Mouse (Mus musculus) midbrain, embryonic 11.5 days (tissue): Measurements from ENCODE around the gene Gpx8. TPM values are rescaled to one million over a fixed set of nuclear protein-coding genes. Genes with fewer than 3 reads are reported as not detected.
A peak's percentile ranks its signal among the peaks of the same experiment; 100 is the strongest.

Experiments
- ATAC-seq: fragments of 200-750 bp; cut with Nextera tagmentation; 2 replicates; pipeline ENCODE4 v1.8.0; 2017; ENCODE audit warnings: moderate TSS enrichment, moderate library complexity; ENCODE audit not compliant: low FRiP score
- DNase-seq: peaks from one replicate; pipeline ENCODE4 v3.0.0; 2015; ENCODE audit warnings: low spot score; ENCODE audit errors: missing footprints
- H3K27ac ChIP-seq: fragments of 300-500 bp; sonication (generic); 2 replicates; pipeline ENCODE4 v1.5.1; 2014; ENCODE audit warnings: low read depth, low read length
- H3K27me3 ChIP-seq: fragments of 300-500 bp; sonication (generic); 2 replicates; pipeline ENCODE4 v1.6.1; 2014; ENCODE audit warnings: mild to moderate bottlenecking, low read length, moderate library complexity, mixed read lengths; ENCODE audit not compliant: control insufficient read depth, insufficient read depth
- H3K36me3 ChIP-seq: fragments of 300-500 bp; sonication (generic); 2 replicates; pipeline ENCODE4 v1.6.1; 2014; ENCODE audit warnings: mild to moderate bottlenecking, low read length, moderate library complexity, mixed read lengths; ENCODE audit not compliant: control insufficient read depth, insufficient read depth
- H3K4me1 ChIP-seq: fragments of 300-500 bp; sonication (generic); 2 replicates; pipeline ENCODE4 v1.6.1; 2014; ENCODE audit warnings: low read length; ENCODE audit not compliant: control insufficient read depth, insufficient read depth
- H3K4me2 ChIP-seq: fragments of 300-500 bp; sonication (generic); 2 replicates; pipeline ENCODE4 v1.6.1; 2014; ENCODE audit warnings: mild to moderate bottlenecking, moderate library complexity
- H3K4me3 ChIP-seq: fragments of 300-500 bp; sonication (generic); 2 replicates; pipeline ENCODE4 v1.5.1; 2014; ENCODE audit warnings: low read depth, low read length
- H3K9ac ChIP-seq: fragments of 300-500 bp; sonication (generic); 2 replicates; pipeline ENCODE4 v1.6.1; 2014; ENCODE audit warnings: low read length
- H3K9me3 ChIP-seq: fragments of 300-500 bp; sonication (generic); 2 replicates; pipeline ENCODE4 v1.6.1; 2016; ENCODE audit warnings: low read length; ENCODE audit not compliant: control insufficient read depth
- WGBS: fragments of 180-500 bp; shearing (Covaris S2); extraction: QIAGEN DNeasy Blood & Tissue Kit; methylation state at CpG from one replicate; pipeline ENCODE4 v1.1.7; 2014; 5-methylcytosine and 5-hydroxymethylcytosine counted together
- polyA plus RNA-seq: library from polyadenylated mRNA; unstranded; fragments of >200 nt; fragmentation: Nextera tagmentation; extraction: Ambion mirVana; gene quantifications from 2 replicates; pipeline ENCODE4 v1.2.1, GENCODE M21; 2014

Gene Gpx8
- 117 and 123 TPM in 2 replicates for polyA plus RNA-seq

- H3K4me3 ChIP-seq = peak within 1 kb of the TSS; percentile 45
- H3K9me3 ChIP-seq = no peaks in the 10 kb centered on the region
- DNase-seq = peak; percentile 96
- H3K36me3 ChIP-seq = peaks cover 5% of the 10 kb centered on the region; the same call in 1 of the 2 replicates
- ATAC-seq = peak; percentile 92
- H3K9ac ChIP-seq = peak within 1 kb of the TSS; percentile 60
- H3K4me1 ChIP-seq = peaks cover 4% of the 10 kb centered on the region
- H3K4me2 ChIP-seq = peak within 1 kb of the TSS; percentile 47
- H3K27me3 ChIP-seq = no peaks in the 10 kb centered on the region
- 6% methylated on average over 21 of the region's 21 CpGs for WGBS
- no peak within 1 kb of the TSS for H3K27ac ChIP-seq
These were observed at the start of gene Gpx8 for GRCm38 (mm10) chr13:113046211-113046883. Gene Gpx8 (minus strand): TSS chr13:113046410.

DNA sequence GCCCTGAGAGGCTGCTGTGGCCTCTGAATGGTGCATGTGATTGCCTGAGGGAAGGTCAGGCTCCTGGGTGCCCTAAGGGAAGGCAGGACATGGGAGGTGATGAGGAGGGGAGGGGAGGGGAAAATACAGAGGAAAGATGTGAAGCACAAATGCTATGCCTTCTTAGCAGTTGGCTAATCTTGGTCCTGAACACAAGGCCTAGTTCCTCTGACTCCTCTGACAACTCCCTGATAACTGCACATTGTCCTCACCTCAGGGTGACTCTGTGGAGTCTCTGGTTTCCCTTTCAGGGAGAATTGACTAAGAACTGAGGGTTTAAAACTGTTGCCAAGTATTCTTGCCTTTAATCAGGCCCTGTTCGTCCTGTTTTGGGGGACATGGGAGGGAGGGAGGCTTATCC is 48.4 kb upstream of the Gpx8 start:
- DNase-seq (no peak), ATAC-seq (no peak)
- Histone ChIP-seq H3K36me3 (no peaks in the 10 kb centered on the region), H3K9me3 (no peaks in the 10 kb centered on the region), H3K9ac (no peak overlapping the region), H3K4me1 (no peaks in the 10 kb centered on the region), H3K27ac (no peak overlapping the region), H3K4me3 (no peak overlapping the region), H3K27me3 (no peaks in the 10 kb centered on the region), H3K4me2 (no peak overlapping the region)
- 67% methylated on average over 1 of the region's 1 CpGs for WGBS

GRCm38 (mm10) chr13:113090489-113090888 is 44.3 kb upstream of the Gpx8 start:
- no peaks in the 10 kb centered on the region for H3K27me3 ChIP-seq
- WGBS = 86% methylated on average over 8 of the region's 8 CpGs
- H3K4me3 ChIP-seq = no peak overlapping the region
- ATAC-seq (no peak), DNase-seq (no peak)
- no peaks in the 10 kb centered on the region for H3K4me1 ChIP-seq
- H3K9ac ChIP-seq = no peak overlapping the region
- H3K36me3 ChIP-seq = no peaks in the 10 kb centered on the region
- H3K27ac ChIP-seq = no peak overlapping the region
- H3K4me2 ChIP-seq = no peak overlapping the region
- H3K9me3 ChIP-seq = no peaks in the 10 kb centered on the region

DNA sequence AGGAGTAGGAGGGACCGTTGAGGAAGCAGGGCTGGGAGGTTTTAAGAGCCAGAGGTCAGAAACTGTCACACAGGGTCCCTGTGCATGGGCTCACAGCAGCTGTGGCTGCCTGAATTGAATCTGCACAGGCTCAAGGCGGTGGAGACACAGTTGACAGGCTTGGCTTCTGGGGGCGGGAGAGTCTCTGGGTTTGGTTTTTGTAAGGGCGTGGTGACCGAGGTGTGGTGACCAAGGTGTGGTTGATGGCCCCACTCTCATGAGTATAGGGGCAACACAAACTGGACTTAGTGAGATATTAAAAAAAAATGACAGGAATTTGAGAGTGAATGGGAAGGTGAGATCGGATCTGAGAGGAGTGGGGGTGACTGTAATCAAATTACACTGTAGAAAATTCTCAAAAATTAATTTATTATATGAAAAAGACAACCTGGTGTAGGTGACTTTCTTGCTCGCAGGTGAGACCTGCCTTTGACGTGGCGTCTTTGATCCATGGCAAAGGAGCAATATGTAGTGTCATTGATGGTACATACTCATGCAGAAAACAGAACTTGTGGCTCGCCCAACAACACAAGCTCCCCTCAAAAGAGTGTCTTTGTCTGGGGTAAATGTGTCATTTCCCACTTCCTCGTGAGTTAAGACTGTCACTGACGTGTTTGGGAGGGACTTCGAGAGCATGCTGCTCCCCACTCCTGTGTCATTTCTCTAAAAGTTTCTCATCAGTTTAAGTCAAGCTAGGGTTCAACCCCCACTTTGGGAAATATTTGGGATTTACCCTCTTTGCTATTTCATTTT is 41.2 kb upstream of the Gpx8 start:
- no peaks in the 10 kb centered on the region for H3K36me3 ChIP-seq
- ATAC-seq = no peak
- no peaks in the 10 kb centered on the region for H3K9me3 ChIP-seq
- no peak for DNase-seq
- no peak overlapping the region for H3K4me2 ChIP-seq
- 87% methylated on average over 13 of the region's 13 CpGs for WGBS
- H3K4me3 ChIP-seq = no peak overlapping the region
- no peaks in the 10 kb centered on the region for H3K27me3 ChIP-seq
- H3K9ac ChIP-seq = no peak overlapping the region
- no peak overlapping the region for H3K27ac ChIP-seq
- peaks cover 3% of the 10 kb centered on the region for H3K4me1 ChIP-seq

DNA sequence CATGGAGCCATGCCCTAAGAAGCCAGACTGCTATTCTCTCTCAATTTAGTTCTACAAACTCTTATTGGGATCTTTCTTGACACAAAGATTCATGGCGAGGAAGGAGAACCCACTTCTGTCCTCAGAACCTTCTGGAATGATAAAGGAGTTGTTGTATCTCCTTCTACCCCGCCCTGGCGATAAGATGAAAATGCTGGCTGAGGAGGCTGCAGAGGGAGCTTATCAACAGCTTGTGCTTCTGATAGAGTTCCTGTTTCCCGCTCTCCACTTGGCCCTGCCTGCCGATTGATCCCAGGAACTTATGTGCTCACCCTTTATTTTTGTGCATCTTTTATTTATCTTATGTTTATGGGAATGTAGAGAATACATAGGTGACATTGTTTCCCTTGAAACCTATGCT is 38.5 kb upstream of the Gpx8 start:
- H3K9ac ChIP-seq = no peak overlapping the region
- H3K27me3 ChIP-seq = no peaks in the 10 kb centered on the region
- no peak overlapping the region for H3K4me3 ChIP-seq
- no peak for ATAC-seq
- H3K4me1 ChIP-seq = peaks cover 5% of the 10 kb centered on the region
- H3K36me3 ChIP-seq = no peaks in the 10 kb centered on the region
- no peak overlapping the region for H3K27ac ChIP-seq
- no peak overlapping the region for H3K4me2 ChIP-seq
- 82% methylated on average over 5 of the region's 5 CpGs for WGBS
- DNase-seq = no peak
- H3K9me3 ChIP-seq = no peaks in the 10 kb centered on the region

GRCm38 (mm10) chr13:113082101-113082500 is 35.9 kb upstream of the Gpx8 start:
- Histone ChIP-seq H3K4me1 (peaks cover 5% of the 10 kb centered on the region), H3K27ac (no peak overlapping the region), H3K4me3 (no peak overlapping the region), H3K36me3 (no peaks in the 10 kb centered on the region), H3K27me3 (no peaks in the 10 kb centered on the region), H3K4me2 (no peak overlapping the region), H3K9me3 (no peaks in the 10 kb centered on the region), H3K9ac (no peak overlapping the region)
- ATAC-seq = no peak
- no peak for DNase-seq
- WGBS = 18% methylated on average over 1 of the region's 1 CpGs

GRCm38 (mm10) chr13:113079021-113079420 is 32.8 kb upstream of the Gpx8 start:
- peak; percentile 87 for DNase-seq
- Histone ChIP-seq H3K4me3 (no peak overlapping the region), H3K36me3 (no peaks in the 10 kb centered on the region), H3K9ac (no peak overlapping the region), H3K27me3 (no peaks in the 10 kb centered on the region), H3K4me2 (no peak overlapping the region), H3K4me1 (peaks cover 5% of the 10 kb centered on the region), H3K9me3 (no peaks in the 10 kb centered on the region), H3K27ac (no peak overlapping the region; the same call in 1 of the 2 replicates)
- whole genome bisulfite sequencing = 40% methylated on average over 9 of the region's 9 CpGs
- peak; percentile 86 for ATAC-seq

GRCm38 (mm10) chr13:113064542-113064941 is 18.3 kb upstream of the Gpx8 start:
- H3K27ac ChIP-seq = no peak overlapping the region
- ATAC-seq (no peak), DNase-seq (no peak)
- no peaks in the 10 kb centered on the region for H3K36me3 ChIP-seq
- H3K27me3 ChIP-seq = no peaks in the 10 kb centered on the region; the same call in 1 of the 2 replicates
- H3K4me1 ChIP-seq = no peaks in the 10 kb centered on the region
- no peak overlapping the region for H3K4me2 ChIP-seq
- no peak overlapping the region for H3K9ac ChIP-seq
- no peaks in the 10 kb centered on the region for H3K9me3 ChIP-seq
- 91% methylated on average over 9 of the region's 9 CpGs for WGBS
- no peak overlapping the region for H3K4me3 ChIP-seq

DNA sequence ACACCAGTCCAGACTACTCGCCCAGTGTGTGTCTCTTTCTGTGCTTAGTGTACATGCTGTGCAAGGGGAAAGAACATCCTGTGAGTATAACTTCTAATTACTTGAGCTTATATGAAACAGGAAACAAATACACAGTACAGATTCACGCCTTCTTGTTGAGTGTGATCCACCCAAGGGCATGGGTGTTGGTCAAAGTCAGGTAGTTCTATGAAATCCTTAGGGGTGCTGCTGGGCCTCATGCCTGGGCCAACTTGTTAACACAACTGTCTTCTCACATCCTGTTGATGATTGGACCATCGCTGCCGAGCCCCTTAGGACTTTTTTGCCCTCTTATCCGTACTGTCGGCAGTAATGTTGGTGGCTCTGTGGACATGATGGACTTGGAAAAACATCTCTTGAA is 15.5 kb upstream of the Gpx8 start:
- no peaks in the 10 kb centered on the region for H3K9me3 ChIP-seq
- DNase-seq (no peak), ATAC-seq (no peak)
- WGBS = 90% methylated on average over 6 of the region's 6 CpGs
- no peaks in the 10 kb centered on the region for H3K4me1 ChIP-seq
- no peak overlapping the region for H3K27ac ChIP-seq
- H3K9ac ChIP-seq = no peak overlapping the region
- no peak overlapping the region for H3K4me3 ChIP-seq
- H3K4me2 ChIP-seq = no peak overlapping the region
- H3K36me3 ChIP-seq = no peaks in the 10 kb centered on the region
- no peaks in the 10 kb centered on the region; the same call in 1 of the 2 replicates for H3K27me3 ChIP-seq
